Mouse (Mus musculus): ENCODE data around the gene Srsf10. TPM values are rescaled to one million over a fixed set of nuclear protein-coding genes. Genes with fewer than 3 reads are reported as not detected.

Srsf10 gene
- total and polyA plus RNA-seq, 2 experiments from 2014 or later, result 114 to 131 TPM

GRCm38 (mm10) chr4:135884531-135884930 lies 29.0 kb downstream of the Srsf10 start:
- no peak for ATAC-seq
- Histone ChIP-seq H3K27me3 (ENCODE audit: insufficient read depth, low read length) (no peaks in the 10 kb centered on the region), H3K4me2 (ENCODE audit: low read depth) (no peak overlapping the region), H3K9me3 (ENCODE audit: low read length) (no peaks in the 10 kb centered on the region), H3K4me1 (ENCODE audit: insufficient read depth) (no peaks in the 10 kb centered on the region), H3K27ac (ENCODE audit: low read depth, low read length) (no peak overlapping the region), H3K4me3 (ENCODE audit: low read depth, low read length) (no peak overlapping the region), H3K9ac (no peak overlapping the region), H3K36me3 (ENCODE audit: insufficient read depth) (no peaks in the 10 kb centered on the region)
- WGBS, result 50% methylated on average over 6 of the region's 6 CpGs
- no peak for DNase-seq
- TF ChIP-seq CTCF (IDR thresholded peaks at IDR 0.05; ENCODE audit: low read depth), result no peak

GRCm38 (mm10) chr4:135885676-135886075 lies 30.1 kb downstream of the Srsf10 start:
- H3K4me2 ChIP-seq (ENCODE audit: low read depth), result no peak overlapping the region
- no peaks in the 10 kb centered on the region for H3K4me1 ChIP-seq (ENCODE audit: insufficient read depth)
- H3K9me3 ChIP-seq (ENCODE audit: low read length), result no peaks in the 10 kb centered on the region
- no peak overlapping the region for H3K4me3 ChIP-seq (ENCODE audit: low read depth, low read length)
- H3K36me3 ChIP-seq (ENCODE audit: insufficient read depth), result no peaks in the 10 kb centered on the region
- no peak for TF ChIP-seq CTCF (IDR thresholded peaks at IDR 0.05; ENCODE audit: low read depth)
- H3K9ac ChIP-seq, result no peak overlapping the region
- no peak for ATAC-seq
- no peak for DNase-seq
- H3K27me3 ChIP-seq (ENCODE audit: insufficient read depth, low read length), result no peaks in the 10 kb centered on the region
- 95% methylated on average over 12 of the region's 12 CpGs for WGBS
- H3K27ac ChIP-seq (ENCODE audit: low read depth, low read length), result no peak overlapping the region

GRCm38 (mm10) chr4:135886184-135886583 lies 30.6 kb downstream of the Srsf10 start:
- Histone ChIP-seq H3K4me3 (ENCODE audit: low read depth, low read length) (no peak overlapping the region), H3K36me3 (ENCODE audit: insufficient read depth) (no peaks in the 10 kb centered on the region), H3K9ac (no peak overlapping the region), H3K4me1 (ENCODE audit: insufficient read depth) (no peaks in the 10 kb centered on the region), H3K27me3 (ENCODE audit: insufficient read depth, low read length) (no peaks in the 10 kb centered on the region), H3K27ac (ENCODE audit: low read depth, low read length) (no peak overlapping the region), H3K4me2 (ENCODE audit: low read depth) (no peak overlapping the region), H3K9me3 (ENCODE audit: low read length) (no peaks in the 10 kb centered on the region)
- TF ChIP-seq CTCF (IDR thresholded peaks at IDR 0.05; ENCODE audit: low read depth), result no peak
- WGBS, result 91% methylated on average over 4 of the region's 4 CpGs
- ATAC-seq, result no peak
- no peak for DNase-seq

- no peak overlapping the region for H3K4me3 ChIP-seq (ENCODE audit: low read depth, low read length)
- no peak overlapping the region for H3K9ac ChIP-seq
- DNase-seq (no peak), ATAC-seq (no peak)
- H3K9me3 ChIP-seq (ENCODE audit: low read length), result no peaks in the 10 kb centered on the region
- no peaks in the 10 kb centered on the region for H3K27me3 ChIP-seq (ENCODE audit: insufficient read depth, low read length)
- no peaks in the 10 kb centered on the region for H3K4me1 ChIP-seq (ENCODE audit: insufficient read depth)
- 94% methylated on average over 24 of the region's 24 CpGs for WGBS
- TF ChIP-seq CTCF (IDR thresholded peaks at IDR 0.05; ENCODE audit: low read depth), result no peak
- H3K36me3 ChIP-seq (ENCODE audit: insufficient read depth), result no peaks in the 10 kb centered on the region
- H3K27ac ChIP-seq (ENCODE audit: low read depth, low read length), result no peak overlapping the region
- H3K4me2 ChIP-seq (ENCODE audit: low read depth), result no peak overlapping the region
These were observed 33.0 kb downstream of the Srsf10 start for GRCm38 (mm10) chr4:135888448-135889057.

- Histone ChIP-seq H3K27ac (ENCODE audit: low read depth, low read length) (no peak overlapping the region), H3K4me2 (ENCODE audit: low read depth) (no peak overlapping the region), H3K36me3 (ENCODE audit: insufficient read depth) (no peaks in the 10 kb centered on the region), H3K27me3 (ENCODE audit: insufficient read depth, low read length) (no peaks in the 10 kb centered on the region), H3K4me1 (ENCODE audit: insufficient read depth) (no peaks in the 10 kb centered on the region), H3K9me3 (ENCODE audit: low read length) (no peaks in the 10 kb centered on the region), H3K9ac (no peak overlapping the region), H3K4me3 (ENCODE audit: low read depth, low read length) (no peak overlapping the region)
- no peak for DNase-seq
- ATAC-seq, result no peak
- WGBS, result 86% methylated on average over 7 of the region's 7 CpGs
- TF ChIP-seq CTCF (IDR thresholded peaks at IDR 0.05; ENCODE audit: low read depth), result no peak
These were observed 33.8 kb downstream of the Srsf10 start for GRCm38 (mm10) chr4:135889146-135889883.

GRCm38 (mm10) chr4:135889884-135890283 lies 34.3 kb downstream of the Srsf10 start:
- no peaks in the 10 kb centered on the region for H3K9me3 ChIP-seq (ENCODE audit: low read length)
- no peak overlapping the region for H3K9ac ChIP-seq
- no peaks in the 10 kb centered on the region for H3K36me3 ChIP-seq (ENCODE audit: insufficient read depth)
- no peak overlapping the region for H3K27ac ChIP-seq (ENCODE audit: low read depth, low read length)
- peak; percentile 71 for DNase-seq
- no peaks in the 10 kb centered on the region for H3K27me3 ChIP-seq (ENCODE audit: insufficient read depth, low read length)
- no peaks in the 10 kb centered on the region for H3K4me1 ChIP-seq (ENCODE audit: insufficient read depth)
- H3K4me3 ChIP-seq (ENCODE audit: low read depth, low read length), result no peak overlapping the region
- TF ChIP-seq CTCF (IDR thresholded peaks at IDR 0.05; ENCODE audit: low read depth), result peak; percentile 74
- no peak overlapping the region for H3K4me2 ChIP-seq (ENCODE audit: low read depth)
- WGBS, result 8% methylated on average over 4 of the region's 4 CpGs
- ATAC-seq, result peak; percentile 80

GRCm38 (mm10) chr4:135891539-135891938 lies 36.0 kb downstream of the Srsf10 start:
- ATAC-seq (no peak), DNase-seq (no peak)
- Histone ChIP-seq H3K27me3 (ENCODE audit: insufficient read depth, low read length) (no peaks in the 10 kb centered on the region), H3K36me3 (ENCODE audit: insufficient read depth) (no peaks in the 10 kb centered on the region), H3K4me1 (ENCODE audit: insufficient read depth) (no peaks in the 10 kb centered on the region), H3K4me2 (ENCODE audit: low read depth) (no peak overlapping the region), H3K9ac (no peak overlapping the region), H3K27ac (ENCODE audit: low read depth, low read length) (no peak overlapping the region), H3K4me3 (ENCODE audit: low read depth, low read length) (no peak overlapping the region), H3K9me3 (ENCODE audit: low read length) (no peaks in the 10 kb centered on the region)
- TF ChIP-seq CTCF (IDR thresholded peaks at IDR 0.05; ENCODE audit: low read depth), result no peak
- 92% methylated on average over 2 of the region's 2 CpGs for WGBS

Data from forebrain, postnatal 0 days (tissue).